Mouse (Mus musculus): ENCODE results near the gene Cfap100.

DNA sequence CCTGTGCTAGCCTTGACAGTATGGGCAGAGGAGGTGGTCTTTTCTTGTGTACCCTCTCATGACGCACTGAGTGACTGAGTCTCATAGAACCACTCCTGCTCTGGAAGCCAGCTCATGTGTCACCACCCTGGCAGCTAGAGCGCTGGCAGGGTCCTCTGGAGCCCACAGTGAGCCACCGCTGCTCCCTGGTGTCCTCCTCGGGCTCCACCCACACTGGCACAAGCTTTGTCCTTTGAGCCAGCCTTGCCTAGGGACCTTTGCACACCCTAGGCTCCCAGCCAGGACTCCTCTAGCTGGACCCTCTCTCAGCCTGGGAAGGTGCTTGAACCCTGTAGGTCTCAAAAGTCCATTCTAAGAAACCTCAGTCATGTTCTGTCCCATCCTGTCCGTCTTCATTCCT lies 22.1 kb upstream of the Cfap100 start:
- TF ChIP-seq CTCF (IDR thresholded peaks at IDR 0.05; ENCODE audit: low read depth) (no peak), EP300 (IDR thresholded peaks at IDR 0.05; ENCODE audit: low read depth) (no peak; the same call in 1 of the 2 replicates)
